ENCODE assay signal across 13 mouse cellular contexts in the genomic region with DNA sequence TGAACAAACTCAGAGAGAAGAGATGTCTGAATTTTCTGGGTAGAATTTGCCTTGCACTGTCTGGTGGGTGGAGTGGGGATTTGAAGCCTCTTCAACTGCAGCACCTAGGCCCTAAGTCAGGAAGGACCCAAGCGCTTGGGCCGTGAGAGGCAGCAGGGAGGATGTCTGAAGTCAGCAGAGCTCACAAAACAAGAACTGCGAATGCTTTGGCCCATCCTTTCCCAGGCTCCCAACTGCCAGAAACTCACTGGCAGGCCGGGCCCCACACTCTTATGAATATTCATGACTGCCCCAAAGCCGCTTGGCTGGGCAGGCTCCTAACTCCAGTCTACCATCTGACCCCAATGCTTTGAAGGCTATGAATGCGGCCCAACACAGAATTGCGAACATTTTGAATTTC.
DNase-seq lines count a peak whose midpoint lies in the region; ATAC-seq and TF ChIP-seq lines count a peak whose summit lies in the region.
"Had no signal": no experiment of that assay in that cellular context is flagged by ENCODE, and none has a peak within 500 bp of the region (broad histone marks: within the 10 kb centered on the region; RNA-seq: fewer than 3 reads in every experiment).

No protein-coding gene starts in this region.

- TF ChIP-seq CTCF in hindbrain, postnatal 0 days (IDR thresholded peaks at IDR 0.05; ENCODE audit: low read depth): no peak

- H3K4me1 ChIP-seq in liver, embryonic 11.5 days (replicated peaks; ENCODE audit: control insufficient read depth, insufficient read depth, low read length): no peaks in the 10 kb centered on the region
- peaks cover 12% of the 10 kb centered on the region for H3K4me1 ChIP-seq in forebrain, embryonic 10.5 days
- no peaks in the 10 kb centered on the region; the same call in 1 of the 2 replicates for H3K4me1 ChIP-seq in hindbrain, postnatal 0 days (ENCODE audit: insufficient read depth, low read length)
- no peaks in the 10 kb centered on the region for H3K4me1 ChIP-seq in neural tube, embryonic 14.5 days (ENCODE audit: control insufficient read depth, insufficient read depth, low read length)

- 62% methylated on average over 7 of the region's 7 CpGs for WGBS in liver, embryonic 11.5 days
- WGBS in forebrain, embryonic 10.5 days: 34% methylated on average over 7 of the region's 7 CpGs
- WGBS in hindbrain, postnatal 0 days: 27% methylated on average over 7 of the region's 7 CpGs
- 17% methylated on average over 7 of the region's 7 CpGs for WGBS in neural tube, embryonic 14.5 days

- DNase-seq in liver, embryonic 11.5 days (ENCODE audit: low spot score): peak; percentile 24
- no peak for DNase-seq in liver
- DNase-seq in forebrain, embryonic 10.5 days (ENCODE audit: extremely low spot score, low spot score): peak; percentile 24
- DNase-seq in hindbrain, postnatal 0 days (ENCODE audit: low spot score): peak; percentile 75
- no peak for DNase-seq in left cerebral cortex, adult 8-10 months (ENCODE audit: low spot score in 2 of 2)
- no peak for DNase-seq in heart, postnatal 36 days
- DNase-seq in left cerebral cortex, postnatal 36 days (ENCODE audit: low spot score in 2 of 2): no peak
- DNase-seq: gastrocnemius, adult 2 months; heart, postnatal 14 days; spleen, adult 18-20 months had no signal

- no peak overlapping the region for H3K9ac ChIP-seq in liver, embryonic 11.5 days (ENCODE audit: low read depth, low read length)
- no peak overlapping the region for H3K9ac ChIP-seq in hindbrain, postnatal 0 days (replicated peaks; ENCODE audit: low read length)
- H3K9ac ChIP-seq in neural tube, embryonic 14.5 days (replicated peaks; ENCODE audit: low read depth, low read length): no peak overlapping the region
- H3K9ac ChIP-seq: liver, embryonic 14.5 days had no signal

- H3K27ac ChIP-seq in liver, embryonic 11.5 days (ENCODE audit: low read depth, low read length): no peak overlapping the region
- H3K27ac ChIP-seq in forebrain, embryonic 10.5 days: peak overlapping the region; percentile 69
- peak overlapping the region; percentile 33; the same call in 1 of the 2 replicates for H3K27ac ChIP-seq in hindbrain, postnatal 0 days
- H3K27ac ChIP-seq in neural tube, embryonic 14.5 days (ENCODE audit: low read depth, low read length): no peak overlapping the region
- H3K27ac ChIP-seq: gastrocnemius, adult 2 months; liver, embryonic 14.5 days had no signal

- no peaks in the 10 kb centered on the region for H3K27me3 ChIP-seq in liver, embryonic 11.5 days (replicated peaks; ENCODE audit: control insufficient read depth, insufficient read depth, low read length)
- H3K27me3 ChIP-seq in forebrain, embryonic 10.5 days (ENCODE audit: poor library complexity, severe bottlenecking): peaks cover 10% of the 10 kb centered on the region; the same call in 1 of the 2 replicates
- H3K27me3 ChIP-seq in hindbrain, postnatal 0 days (ENCODE audit: insufficient read depth, low read length): no peaks in the 10 kb centered on the region
- no peaks in the 10 kb centered on the region for H3K27me3 ChIP-seq in neural tube, embryonic 14.5 days (ENCODE audit: control insufficient read depth, insufficient read depth, low read length)

- intact Hi-C loops in heart, postnatal 36 days (cut with DNase I): no loop called here
- intact Hi-C loops in left cerebral cortex, postnatal 36 days (cut with DNase I): no loop called here

- no peaks in the 10 kb centered on the region for H3K36me3 ChIP-seq in liver, embryonic 11.5 days (ENCODE audit: control insufficient read depth, insufficient read depth, low read length)
- H3K36me3 ChIP-seq in forebrain, embryonic 10.5 days (replicated peaks): no peaks in the 10 kb centered on the region
- no peaks in the 10 kb centered on the region for H3K36me3 ChIP-seq in hindbrain, postnatal 0 days (ENCODE audit: insufficient read depth, low read length)
- no peaks in the 10 kb centered on the region for H3K36me3 ChIP-seq in neural tube, embryonic 14.5 days (ENCODE audit: control insufficient read depth, insufficient read depth, low read length)
- H3K36me3 ChIP-seq: G1E had no signal

- no peaks in the 10 kb centered on the region for H3K9me3 ChIP-seq in liver, embryonic 11.5 days (ENCODE audit: control insufficient read depth, low read length)
- H3K9me3 ChIP-seq in forebrain, embryonic 10.5 days: no peaks in the 10 kb centered on the region
- H3K9me3 ChIP-seq in hindbrain, postnatal 0 days (ENCODE audit: low read length): no peaks in the 10 kb centered on the region
- H3K9me3 ChIP-seq in neural tube, embryonic 14.5 days (ENCODE audit: control insufficient read depth, low read length): no peaks in the 10 kb centered on the region
- H3K9me3 ChIP-seq: G1E had no signal

- H3K4me2 ChIP-seq in liver, embryonic 11.5 days: no peak overlapping the region
- no peak overlapping the region for H3K4me2 ChIP-seq in hindbrain, postnatal 0 days (ENCODE audit: low read depth, low read length)
- no peak overlapping the region for H3K4me2 ChIP-seq in neural tube, embryonic 14.5 days (ENCODE audit: low read depth, low read length)

- ATAC-seq in liver, embryonic 11.5 days (replicated peaks; ENCODE audit: low FRiP score): no peak
- ATAC-seq in hindbrain, postnatal 0 days: peak; percentile 84
- ATAC-seq in neural tube, embryonic 14.5 days (ENCODE audit: low read depth): peak; percentile 71; the same call in 1 of the 2 replicates

- no peak overlapping the region for H3K4me3 ChIP-seq in liver, embryonic 11.5 days (ENCODE audit: low read depth, low read length)
- no peak overlapping the region for H3K4me3 ChIP-seq in forebrain, embryonic 10.5 days
- no peak overlapping the region for H3K4me3 ChIP-seq in hindbrain, postnatal 0 days (ENCODE audit: low read length)
- H3K4me3 ChIP-seq in neural tube, embryonic 14.5 days (ENCODE audit: low read depth, low read length): no peak overlapping the region
- H3K4me3 ChIP-seq: gastrocnemius, adult 2 months had no signal

Comparison
In these comparisons a context has a peak if more than half of its experiments do, and no peak if none do; other contexts are left out.
1. DNase-seq: peak in liver, embryonic 11.5 days (single experiment), forebrain, embryonic 10.5 days (single experiment) and hindbrain, postnatal 0 days (single experiment); none in liver (single experiment), left cerebral cortex, adult 8-10 months (0 of 2), heart, postnatal 36 days (0 of 2) and left cerebral cortex, postnatal 36 days (0 of 2).
2. H3K27ac ChIP-seq: peak in forebrain, embryonic 10.5 days (single experiment) and hindbrain, postnatal 0 days (single experiment); none in liver, embryonic 11.5 days (single experiment) and neural tube, embryonic 14.5 days (single experiment).